In genomic region chr11:120437857-120438385, GRCm38 (mm10) we compare ENCODE assay signal across 8 mouse cellular contexts. TPM values are rescaled to one million over a fixed set of nuclear protein-coding genes. Genes with fewer than 3 reads are reported as not detected.
DNase-seq lines count a peak whose midpoint lies in the region; ATAC-seq and TF ChIP-seq lines count a peak whose summit lies in the region.

No protein-coding gene starts in this region.

- H3K4me1 ChIP-seq in cerebellum, adult 2 months (ENCODE audit: control insufficient read depth, insufficient read depth, low read length), result no peaks in the 10 kb centered on the region; the same call in 1 of the 2 replicates
- peaks cover 12% of the 10 kb centered on the region for H3K4me1 ChIP-seq in neural tube, embryonic 11.5 days (ENCODE audit: control insufficient read depth, insufficient read depth, low read length)
- peaks cover 11% of the 10 kb centered on the region; the same call in 1 of the 2 replicates for H3K4me1 ChIP-seq in limb, embryonic 14.5 days (ENCODE audit: control insufficient read depth, insufficient read depth, low read length)
- peaks cover 11% of the 10 kb centered on the region for H3K4me1 ChIP-seq in stomach, embryonic 15.5 days

- ATAC-seq in neural tube, embryonic 11.5 days (ENCODE audit: insufficient read depth, low FRiP score, low TSS enrichment), result no peak
- peak; percentile 27; the same call in 1 of the 2 replicates for ATAC-seq in limb, embryonic 14.5 days (ENCODE audit: low FRiP score, low read depth)
- no peak for ATAC-seq in stomach, embryonic 15.5 days (ENCODE audit: insufficient read depth, low FRiP score, low read depth)

- TF ChIP-seq CTCF in cerebellum, adult 2 months (IDR thresholded peaks at IDR 0.05; ENCODE audit: borderline replicate concordance, insufficient read depth, low read depth, low read length), result no peak

- TF ChIP-seq POLR2A in cerebellum, adult 2 months (IDR thresholded peaks at IDR 0.05; ENCODE audit: borderline replicate concordance, insufficient read depth, low read length), result no peak
- no peak for TF ChIP-seq POLR2A in limb, embryonic 14.5 days (IDR thresholded peaks at IDR 0.05; ENCODE audit: borderline replicate concordance, extremely low read depth, insufficient read depth, insufficient read length)

- peaks cover 4% of the 10 kb centered on the region for H3K36me3 ChIP-seq in neural tube, embryonic 11.5 days (ENCODE audit: control insufficient read depth, insufficient read depth, low read length)
- peaks cover 10% of the 10 kb centered on the region for H3K36me3 ChIP-seq in limb, embryonic 14.5 days (ENCODE audit: control insufficient read depth, insufficient read depth, low read length)
- H3K36me3 ChIP-seq in stomach, embryonic 15.5 days, result peaks cover 10% of the 10 kb centered on the region; the same call in 1 of the 2 replicates

- H3K27me3 ChIP-seq in cerebellum, adult 2 months (ENCODE audit: control insufficient read depth, insufficient read depth, low read length), result no peaks in the 10 kb centered on the region
- H3K27me3 ChIP-seq in neural tube, embryonic 11.5 days (ENCODE audit: control insufficient read depth, insufficient read depth, low read length), result no peaks in the 10 kb centered on the region
- no peaks in the 10 kb centered on the region for H3K27me3 ChIP-seq in limb, embryonic 14.5 days (ENCODE audit: control insufficient read depth, insufficient read depth, low read length)
- H3K27me3 ChIP-seq in stomach, embryonic 15.5 days (replicated peaks), result no peaks in the 10 kb centered on the region

- H3K4me2 ChIP-seq in neural tube, embryonic 11.5 days (ENCODE audit: low read depth), result peak overlapping the region; percentile 75
- peak overlapping the region; percentile 80 for H3K4me2 ChIP-seq in limb, embryonic 14.5 days (replicated peaks; ENCODE audit: low read depth, low read length, severe bottlenecking)
- peak overlapping the region; percentile 78 for H3K4me2 ChIP-seq in stomach, embryonic 15.5 days

- H3K27ac ChIP-seq in cerebellum, adult 2 months (ENCODE audit: insufficient read depth, low read length), result no peak overlapping the region
- no peak overlapping the region; the same call in 1 of the 2 replicates for H3K27ac ChIP-seq in neural tube, embryonic 11.5 days (ENCODE audit: low read depth, low read length)
- peak overlapping the region; percentile 77 for H3K27ac ChIP-seq in limb, embryonic 14.5 days (replicated peaks; ENCODE audit: low read depth, low read length)
- peak overlapping the region; percentile 80 for H3K27ac ChIP-seq in stomach, embryonic 15.5 days

- WGBS in cerebellum, adult 2 months, result 20% methylated on average over 12 of the region's 12 CpGs
- WGBS in neural tube, embryonic 11.5 days, result 32% methylated on average over 12 of the region's 12 CpGs
- WGBS in limb, embryonic 14.5 days, result 25% methylated on average over 12 of the region's 12 CpGs
- 22% methylated on average over 12 of the region's 12 CpGs for WGBS in stomach, embryonic 15.5 days

- H3K4me3 ChIP-seq in cerebellum, adult 2 months (replicated peaks; ENCODE audit: insufficient read depth, low read depth, low read length), result peak overlapping the region; percentile 83
- H3K4me3 ChIP-seq in neural tube, embryonic 11.5 days (ENCODE audit: low read depth, low read length), result peak overlapping the region; percentile 99
- H3K4me3 ChIP-seq in limb, embryonic 14.5 days (replicated peaks; ENCODE audit: low read length), result peak overlapping the region; percentile 100
- H3K4me3 ChIP-seq in stomach, embryonic 15.5 days (replicated peaks), result peak overlapping the region; percentile 99

- H3K9me3 ChIP-seq in neural tube, embryonic 11.5 days (ENCODE audit: control insufficient read depth, low read length), result no peaks in the 10 kb centered on the region
- H3K9me3 ChIP-seq in limb, embryonic 14.5 days (ENCODE audit: control insufficient read depth, low read length), result no peaks in the 10 kb centered on the region
- H3K9me3 ChIP-seq in stomach, embryonic 15.5 days, result no peaks in the 10 kb centered on the region

- DNase-seq in cerebellum, adult 2 months, result no peak
- no peak for DNase-seq in cerebellum, adult 8-10 months
- DNase-seq in neural tube, embryonic 11.5 days (ENCODE audit: low spot score), result no peak
- no peak for DNase-seq in neural tube, embryonic 10.5 days (ENCODE audit: extremely low spot score, low spot score)
- DNase-seq in limb, embryonic 14.5 days (ENCODE audit: low spot score), result peak; percentile 52
- no peak for DNase-seq in frontal cortex, postnatal 14 days (ENCODE audit: low spot score in 2 of 2)
- DNase-seq in spleen, adult 18-20 months, result no peak

- H3K9ac ChIP-seq in neural tube, embryonic 11.5 days (ENCODE audit: low read length), result peak overlapping the region; percentile 98
- peak overlapping the region; percentile 94 for H3K9ac ChIP-seq in limb, embryonic 14.5 days (ENCODE audit: low read depth, low read length, severe bottlenecking)
- H3K9ac ChIP-seq in stomach, embryonic 15.5 days, result peak overlapping the region; percentile 97; the same call in 1 of the 2 replicates

RNA-seq across cellular contexts. Expression of gene Nploc4, which starts 0.4 kb away (rescaled TPM):
- polyA plus RNA-seq in cerebellum, adult 2 months (2012; rRNA removed), result 54.2 and 56.3 TPM in 2 replicates
- 44.7 and 51.0 TPM in 2 replicates for polyA plus RNA-seq in neural tube, embryonic 11.5 days (2014; fragmentation: Nextera tagmentation; extraction: Ambion mirVana)
- 51.5 and 59.2 TPM in 2 replicates for polyA plus RNA-seq in limb, embryonic 14.5 days (2012; rRNA removed)
- polyA plus RNA-seq in limb, embryonic 14.5 days (2014; fragmentation: Nextera tagmentation; extraction: Ambion mirVana), result 38.8 and 41.8 TPM in 2 replicates
- 28.1 and 29.8 TPM in 2 replicates for polyA plus RNA-seq in stomach, embryonic 15.5 days (2015; fragmentation: Nextera tagmentation; extraction: Ambion mirVana)

RNA-seq across cellular contexts. Expression of gene Tspan10, which starts 4.5 kb away (rescaled TPM):
- 0.05 and 0.06 TPM in 2 replicates for polyA plus RNA-seq in cerebellum, adult 2 months (2012; rRNA removed)
- polyA plus RNA-seq in neural tube, embryonic 11.5 days (2014; fragmentation: Nextera tagmentation; extraction: Ambion mirVana), result not detected in 2 replicates
- polyA plus RNA-seq in limb, embryonic 14.5 days (2012; rRNA removed), result 0.20 and 0.23 TPM in 2 replicates
- not detected in 2 replicates for polyA plus RNA-seq in limb, embryonic 14.5 days (2014; fragmentation: Nextera tagmentation; extraction: Ambion mirVana)
- not detected in 2 replicates for polyA plus RNA-seq in stomach, embryonic 15.5 days (2015; fragmentation: Nextera tagmentation; extraction: Ambion mirVana)

RNA-seq across cellular contexts. Expression of gene Pde6g, which starts 15.4 kb away (rescaled TPM):
- polyA plus RNA-seq in cerebellum, adult 2 months (2012; rRNA removed), result 1.5 and 1.6 TPM in 2 replicates
- polyA plus RNA-seq in neural tube, embryonic 11.5 days (2014; fragmentation: Nextera tagmentation; extraction: Ambion mirVana), result 0.65 TPM in 1 of 2 replicates, not detected in the other
- polyA plus RNA-seq in limb, embryonic 14.5 days (2012; rRNA removed), result 0.31 and 0.70 TPM in 2 replicates
- not detected in 2 replicates for polyA plus RNA-seq in limb, embryonic 14.5 days (2014; fragmentation: Nextera tagmentation; extraction: Ambion mirVana)
- 0.26 TPM in 1 of 2 replicates, not detected in the other for polyA plus RNA-seq in stomach, embryonic 15.5 days (2015; fragmentation: Nextera tagmentation; extraction: Ambion mirVana)

RNA-seq across cellular contexts. Expression of gene Oxld1, which starts 19.9 kb away (rescaled TPM):
- 15.5 and 20.0 TPM in 2 replicates for polyA plus RNA-seq in cerebellum, adult 2 months (2012; rRNA removed)
- polyA plus RNA-seq in neural tube, embryonic 11.5 days (2014; fragmentation: Nextera tagmentation; extraction: Ambion mirVana), result 12.0 and 14.4 TPM in 2 replicates
- polyA plus RNA-seq in limb, embryonic 14.5 days (2012; rRNA removed), result 12.3 and 14.7 TPM in 2 replicates
- 12.8 and 14.3 TPM in 2 replicates for polyA plus RNA-seq in limb, embryonic 14.5 days (2014; fragmentation: Nextera tagmentation; extraction: Ambion mirVana)
- 15.7 and 16.1 TPM in 2 replicates for polyA plus RNA-seq in stomach, embryonic 15.5 days (2015; fragmentation: Nextera tagmentation; extraction: Ambion mirVana)

RNA-seq across cellular contexts. Expression of gene Ccdc137, which starts 20.0 kb away (rescaled TPM):
- polyA plus RNA-seq in cerebellum, adult 2 months (2012; rRNA removed), result 27.3 and 28.3 TPM in 2 replicates
- 26.4 and 29.0 TPM in 2 replicates for polyA plus RNA-seq in neural tube, embryonic 11.5 days (2014; fragmentation: Nextera tagmentation; extraction: Ambion mirVana)
- 42.1 and 43.0 TPM in 2 replicates for polyA plus RNA-seq in limb, embryonic 14.5 days (2012; rRNA removed)
- polyA plus RNA-seq in limb, embryonic 14.5 days (2014; fragmentation: Nextera tagmentation; extraction: Ambion mirVana), result 29.2 TPM in 2 replicates
- polyA plus RNA-seq in stomach, embryonic 15.5 days (2015; fragmentation: Nextera tagmentation; extraction: Ambion mirVana), result 30.5 and 32.2 TPM in 2 replicates

Comparison
In these comparisons a context has a peak if more than half of its experiments do, and no peak if none do; other contexts are left out.
1. H3K27ac ChIP-seq: peak in limb, embryonic 14.5 days (single experiment) and stomach, embryonic 15.5 days (single experiment); none in cerebellum, adult 2 months (single experiment) and neural tube, embryonic 11.5 days (single experiment).
2. Peak in every context shown above with its lines, with median percentiles within 50 percentile points of each other: H3K4me3 ChIP-seq, H3K4me2 ChIP-seq and H3K9ac ChIP-seq.